Mouse (Mus musculus): ENCODE data around the gene Itprid2.

Gene Itprid2

DNA sequence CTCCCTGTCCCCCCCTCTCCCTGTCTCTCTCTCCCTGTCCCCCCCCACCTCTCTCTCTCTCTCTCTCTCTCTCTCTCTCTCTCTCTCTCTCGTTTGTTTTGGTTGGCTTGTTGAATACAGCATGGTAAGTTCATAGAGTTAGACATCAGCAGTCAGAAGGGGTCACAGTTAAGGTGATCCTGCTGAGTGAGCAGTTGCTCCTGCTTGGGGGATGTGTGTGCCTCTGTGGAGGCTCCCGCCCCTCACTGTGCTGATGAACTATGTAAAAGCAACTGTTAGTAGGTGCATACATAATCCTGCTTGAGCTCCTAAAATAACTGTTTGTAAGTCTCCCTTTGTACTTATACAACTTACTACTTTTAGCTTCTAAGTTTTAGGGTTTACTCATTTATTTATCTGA, 12.6 kb downstream of the Itprid2 start:
- DNase-seq (ENCODE audit: low read depth in 2 of 2, low spot score in 2 of 2) = no peak

DNA sequence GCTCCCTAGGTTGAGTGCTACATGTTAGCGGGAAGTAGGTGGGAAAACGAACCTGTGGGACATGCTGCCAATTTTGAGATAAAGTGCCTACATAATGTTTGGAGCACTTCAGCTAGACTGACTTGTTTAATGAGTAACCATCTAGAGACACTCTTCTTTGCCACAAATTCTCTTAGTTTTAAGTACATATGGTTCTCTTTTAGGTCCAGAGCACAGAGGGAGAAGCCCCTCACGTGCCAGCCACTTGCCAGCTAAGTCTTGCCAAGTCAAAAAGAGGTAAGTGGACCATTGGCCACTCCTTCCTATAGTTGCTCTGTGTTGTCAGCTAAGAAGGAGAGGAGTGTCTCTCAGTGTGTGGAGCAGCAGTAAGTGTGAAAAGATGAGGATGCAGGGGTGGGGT, 16.0 kb downstream of the Itprid2 start:
- DNase-seq (ENCODE audit: low read depth in 2 of 2, low spot score in 2 of 2) = no peak

DNA sequence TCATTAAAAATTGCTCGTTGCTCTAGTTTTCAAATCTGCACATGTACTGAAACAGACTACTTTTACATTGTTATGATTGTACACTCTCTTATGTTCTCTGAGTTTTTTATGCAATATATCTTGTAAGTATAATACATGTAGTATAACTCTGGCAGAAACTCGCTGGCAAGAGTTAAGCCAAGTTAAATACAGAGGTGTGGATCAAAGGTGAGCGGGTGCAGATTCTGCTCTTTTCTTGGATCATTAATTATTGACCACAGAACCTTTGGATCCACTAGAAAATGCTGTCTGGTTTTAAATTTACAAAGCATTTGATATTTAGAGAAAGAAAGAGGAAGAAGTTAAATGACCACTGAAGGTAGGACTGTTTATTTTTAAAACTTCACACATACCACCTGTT, 16.5 kb downstream of the Itprid2 start:
- no peak for DNase-seq (ENCODE audit: low read depth in 2 of 2, low spot score in 2 of 2)

DNA sequence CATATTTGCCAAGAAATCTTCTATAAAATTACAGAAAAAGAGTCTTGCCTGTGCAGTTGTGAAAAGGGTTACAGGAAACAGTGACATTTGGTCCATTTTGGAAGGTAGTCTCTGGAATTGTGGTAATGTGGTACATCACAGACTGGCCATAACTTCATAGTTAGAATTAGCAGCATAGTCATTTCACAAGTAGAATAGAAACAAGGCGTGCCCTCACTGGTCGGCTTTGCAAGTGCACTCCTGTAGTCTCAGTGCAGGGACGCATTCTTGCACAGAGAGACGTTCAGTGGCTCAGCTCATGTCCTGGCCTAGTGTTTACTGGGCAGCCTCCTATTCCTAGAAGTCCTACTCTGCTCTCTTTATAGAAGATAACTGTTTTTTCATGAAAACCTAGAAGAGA, 17.4 kb downstream of the Itprid2 start:
- no peak for DNase-seq (ENCODE audit: low read depth in 2 of 2, low spot score in 2 of 2)

DNA sequence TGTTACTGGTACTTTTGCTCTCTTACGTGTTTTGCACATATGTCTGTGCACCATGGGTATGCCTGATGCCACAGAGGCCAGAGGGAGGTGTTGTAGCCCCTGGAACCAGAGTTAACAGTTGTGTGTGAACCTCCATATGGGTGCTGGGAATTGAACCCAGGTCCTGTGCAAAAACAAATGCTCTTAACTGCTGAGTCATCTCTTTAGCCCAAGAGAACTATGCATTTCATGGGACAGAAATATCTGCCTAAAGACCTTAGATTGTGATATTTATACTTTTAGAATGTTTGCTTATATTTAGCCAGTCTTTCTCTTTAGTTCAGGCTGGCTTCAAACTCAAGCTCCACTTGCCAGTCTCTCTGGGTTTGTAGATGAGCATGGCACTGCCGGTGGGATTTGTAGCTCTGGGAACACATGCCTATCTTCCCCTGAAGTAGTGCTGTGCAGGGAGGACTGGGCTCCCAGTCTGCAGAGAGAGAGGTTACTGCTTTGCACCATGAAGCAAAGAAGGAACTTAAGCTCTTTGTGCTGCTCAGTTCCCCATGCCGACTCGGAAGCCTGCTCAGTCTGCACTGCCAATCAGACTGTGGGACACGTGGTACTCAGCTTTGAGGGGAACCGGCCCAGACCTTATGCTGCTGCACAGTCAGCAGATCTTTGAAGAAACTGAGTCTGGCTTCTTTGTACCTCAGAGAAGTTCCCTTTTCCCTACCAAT, 18.1 kb downstream of the Itprid2 start:
- no peak for DNase-seq (ENCODE audit: low read depth in 2 of 2, low spot score in 2 of 2)

DNA sequence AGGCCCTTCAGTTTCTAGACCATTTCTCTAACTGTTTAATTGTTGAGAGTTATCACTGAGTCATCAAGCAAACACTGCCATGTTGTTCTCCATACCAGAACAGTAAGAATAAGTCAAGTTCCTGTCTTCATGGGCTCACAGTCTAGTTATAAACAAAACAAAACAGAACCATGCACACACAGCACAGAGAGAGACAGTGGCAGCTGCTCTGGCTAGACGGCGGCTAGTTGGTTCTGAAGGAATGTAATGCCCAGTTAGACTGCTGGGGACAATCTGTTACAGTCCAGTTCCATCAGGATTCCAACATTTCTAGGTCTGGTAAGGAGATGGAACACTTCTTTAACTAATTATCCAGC, 18.6 kb downstream of the Itprid2 start:
- no peak for DNase-seq (ENCODE audit: low read depth in 2 of 2, low spot score in 2 of 2)

DNA sequence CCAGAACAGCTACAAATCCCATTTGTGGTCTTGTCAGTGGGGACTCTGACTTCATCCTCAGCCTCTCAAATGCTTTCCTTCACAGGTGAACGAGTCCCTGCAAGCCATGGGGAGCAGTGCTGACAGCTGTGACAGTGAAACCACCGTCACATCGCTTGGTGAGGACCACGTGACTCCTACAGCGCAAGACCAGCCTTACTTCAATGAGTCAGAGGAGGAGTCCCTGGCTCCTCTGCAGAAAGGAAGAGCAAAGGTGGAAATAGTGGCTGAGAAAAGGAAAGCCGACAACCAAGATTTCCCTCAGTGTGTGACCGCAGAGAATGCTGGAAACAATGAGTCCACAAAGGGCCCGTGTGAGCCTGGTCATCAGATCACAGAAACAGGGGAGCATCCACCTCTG, 21.9 kb downstream of the Itprid2 start:
- no peak for DNase-seq (ENCODE audit: low read depth in 2 of 2, low spot score in 2 of 2)

DNA sequence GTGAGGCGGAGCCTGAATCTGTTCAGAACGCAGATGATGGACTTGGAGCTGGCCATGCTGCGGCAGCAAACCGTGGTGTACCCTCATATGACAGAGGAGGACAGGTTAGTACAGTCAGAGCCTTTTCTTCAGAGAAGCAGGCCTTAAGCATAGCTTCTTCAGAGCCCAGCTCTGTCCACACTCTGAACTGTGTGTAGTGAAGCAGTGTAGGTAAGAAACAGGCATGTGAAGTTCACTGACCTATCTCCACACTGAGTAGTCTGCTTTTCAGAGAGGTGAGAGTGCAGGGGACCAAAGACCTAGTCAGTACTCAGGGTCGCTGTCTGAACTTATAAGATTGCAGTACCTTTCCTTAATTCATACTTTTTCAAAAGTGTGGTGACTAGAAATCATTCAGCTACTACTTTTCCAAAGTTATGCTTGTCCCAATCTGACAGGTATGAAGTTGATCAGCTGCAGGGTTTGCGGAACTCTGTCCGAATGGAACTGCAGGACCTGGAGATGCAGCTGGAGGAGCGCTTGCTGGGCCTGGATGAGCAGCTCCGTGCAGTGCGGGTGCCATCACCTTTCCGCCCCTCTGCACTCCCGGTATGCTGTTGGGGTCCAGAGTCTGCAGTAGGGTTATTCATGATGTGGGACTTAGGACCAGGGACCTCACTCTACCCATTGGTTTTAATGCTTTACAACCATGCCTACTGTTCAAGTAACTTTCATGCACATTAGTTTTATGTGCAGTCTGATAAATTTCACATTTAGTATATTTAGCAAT, 25.4 kb downstream of the Itprid2 start:
- no peak for DNase-seq (ENCODE audit: low read depth in 2 of 2, low spot score in 2 of 2)

DNA sequence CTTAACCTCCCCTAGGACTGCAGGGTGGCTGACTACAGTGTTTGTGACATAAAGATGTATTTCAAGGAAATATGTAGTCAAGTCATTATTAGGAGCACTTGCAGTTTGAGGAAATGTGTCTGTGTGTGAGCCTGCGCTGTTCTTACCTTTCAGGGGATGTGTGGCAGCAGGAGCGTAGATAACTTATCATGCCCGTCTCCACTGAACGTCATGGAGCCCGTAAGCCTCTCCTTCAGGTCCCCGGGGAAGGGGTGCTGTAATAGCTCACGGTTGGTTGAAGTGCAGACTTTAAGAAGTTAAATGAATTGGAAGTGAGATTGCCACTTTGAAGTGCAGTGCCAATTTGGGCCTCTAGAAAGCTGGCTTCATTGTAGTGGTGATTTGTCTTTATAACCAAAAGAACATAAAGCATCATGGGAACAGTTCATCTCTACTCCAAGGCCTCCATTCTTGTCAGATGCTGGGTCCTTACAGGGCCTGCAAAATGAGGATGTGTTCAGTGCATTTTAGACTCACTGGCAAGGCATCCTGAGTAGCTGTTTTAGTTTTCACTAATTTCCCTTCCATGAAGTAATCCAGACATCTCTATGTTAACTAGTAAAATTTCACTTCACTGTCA, 26.4 kb downstream of the Itprid2 start:
- no peak for DNase-seq (ENCODE audit: low read depth in 2 of 2, low spot score in 2 of 2)

DNA sequence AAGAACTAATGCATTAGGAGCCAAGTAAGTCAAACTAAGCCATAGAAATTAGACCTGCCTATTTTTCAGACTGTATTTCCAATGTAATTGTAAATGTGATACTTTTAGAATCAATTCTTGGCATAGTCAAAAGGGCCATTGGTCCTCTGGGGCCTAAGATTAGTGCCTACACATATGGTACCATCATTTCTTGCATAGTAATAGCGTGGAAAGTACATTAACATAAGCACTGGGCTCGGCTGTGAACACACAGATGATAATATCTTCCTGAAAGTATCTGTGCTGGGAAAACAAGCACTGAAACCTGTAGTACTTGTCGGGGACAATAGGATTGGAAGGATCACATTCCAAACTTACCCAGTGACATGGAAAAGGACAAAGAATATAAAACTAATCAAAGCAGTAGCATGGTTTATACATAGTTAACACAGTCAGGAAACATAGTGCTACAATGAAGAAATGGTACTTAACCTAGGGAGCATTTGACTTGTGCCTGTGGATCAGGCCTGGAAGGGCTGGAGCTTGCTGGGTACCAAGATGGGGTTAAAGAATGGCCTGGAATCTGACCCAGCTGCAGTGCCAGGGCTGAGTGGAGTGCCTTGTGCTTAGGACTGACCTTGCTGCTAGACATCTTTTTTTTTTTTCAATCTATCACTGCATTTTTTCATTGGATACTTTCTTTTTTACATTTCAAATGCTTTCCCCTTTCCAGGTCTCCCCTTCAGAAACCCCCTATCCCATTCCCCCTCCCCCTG, 29.6 kb downstream of the Itprid2 start:
- DNase-seq (ENCODE audit: low read depth in 2 of 2, low spot score in 2 of 2) = no peak

DNA sequence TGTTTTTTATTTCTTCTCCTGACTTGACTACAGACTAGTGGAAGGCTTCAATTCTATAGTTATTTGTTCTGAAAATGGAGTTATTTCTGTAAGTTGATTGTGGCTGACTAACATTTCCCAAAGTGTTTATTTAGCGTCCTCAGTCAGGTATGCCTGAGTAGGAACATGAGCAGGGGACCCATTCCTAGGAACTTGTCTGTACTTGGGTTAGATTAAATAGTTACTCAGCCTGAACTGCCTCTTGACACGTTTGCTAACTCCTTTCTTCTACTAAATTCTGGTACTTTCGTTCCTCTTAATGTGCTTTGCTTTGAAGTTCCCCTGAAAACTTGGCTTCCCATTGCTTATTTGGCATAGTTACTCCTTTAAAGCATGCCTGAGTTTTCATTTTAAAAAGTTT, 30.3 kb downstream of the Itprid2 start:
- no peak for DNase-seq (ENCODE audit: low read depth in 2 of 2, low spot score in 2 of 2)

DNA sequence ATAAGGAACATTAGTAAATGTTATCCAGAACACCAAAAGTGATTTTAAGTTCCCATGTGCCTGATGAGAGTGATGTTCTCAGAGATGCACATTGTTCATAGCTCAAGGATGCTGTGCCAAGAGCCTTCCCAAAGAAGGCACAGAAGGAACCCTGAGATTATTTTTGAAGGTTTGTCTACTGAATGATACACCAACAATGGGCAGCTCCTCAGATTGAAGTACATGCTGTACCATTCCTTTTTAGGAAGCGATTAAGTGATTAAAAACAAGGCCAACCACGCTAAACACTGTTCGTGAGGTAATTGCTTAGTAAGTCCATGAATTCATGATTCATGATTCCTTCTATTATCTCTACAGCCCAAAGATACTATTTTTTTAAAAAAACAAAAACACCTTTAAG, 40.1 kb downstream of the Itprid2 start:
- DNase-seq (ENCODE audit: low read depth in 2 of 2, low spot score in 2 of 2) = no peak

DNA sequence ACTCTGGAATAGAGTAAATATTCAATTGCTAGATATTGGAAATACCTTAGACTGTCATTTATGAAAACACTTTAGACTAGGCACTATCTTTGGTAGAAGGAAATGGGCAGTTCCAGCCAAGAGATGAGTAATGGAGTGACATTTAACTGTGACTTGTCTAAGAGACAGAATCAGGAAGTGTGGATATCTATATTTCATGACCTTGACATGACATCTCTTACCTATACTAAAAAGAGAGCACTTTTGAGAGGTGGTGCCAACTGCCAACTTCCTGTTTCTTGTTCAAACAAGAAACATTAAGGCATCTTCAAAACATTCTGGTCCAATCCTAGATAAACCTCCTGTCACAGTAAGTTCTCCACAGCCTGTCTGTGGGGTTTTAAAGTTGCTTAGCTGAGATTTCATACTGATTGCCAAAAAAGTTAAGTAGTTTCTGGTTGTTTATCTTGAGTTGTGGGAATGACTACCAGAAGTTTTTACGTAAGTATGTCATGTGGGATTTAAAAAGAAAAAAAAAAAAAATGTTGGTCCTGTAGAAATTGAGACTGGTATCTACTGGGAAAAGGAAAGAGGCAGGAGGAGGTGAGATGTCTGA, 42.6 kb downstream of the Itprid2 start:
- no peak for DNase-seq (ENCODE audit: low read depth in 2 of 2, low spot score in 2 of 2)

DNA sequence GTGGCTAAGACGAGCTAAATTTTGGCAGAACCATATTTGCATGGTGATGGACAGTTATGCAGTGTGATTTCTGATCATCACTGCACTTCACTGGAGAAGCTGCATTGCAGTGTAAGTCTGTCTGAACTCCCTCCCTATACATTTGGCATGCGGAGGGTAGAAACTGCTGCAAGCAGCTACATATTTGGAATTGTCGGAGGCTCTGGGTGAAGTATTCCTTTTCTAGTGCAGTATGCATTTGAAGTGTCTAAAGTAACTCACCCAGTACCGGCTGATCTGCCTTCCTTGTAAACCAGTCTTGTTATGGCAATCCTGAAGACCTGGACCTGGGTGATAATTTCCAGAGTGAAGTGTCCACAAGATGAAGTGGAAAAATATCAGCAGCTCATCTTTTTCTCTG, 46.5 kb downstream of the Itprid2 start:
- no peak for DNase-seq (ENCODE audit: low read depth in 2 of 2, low spot score in 2 of 2)

DNA sequence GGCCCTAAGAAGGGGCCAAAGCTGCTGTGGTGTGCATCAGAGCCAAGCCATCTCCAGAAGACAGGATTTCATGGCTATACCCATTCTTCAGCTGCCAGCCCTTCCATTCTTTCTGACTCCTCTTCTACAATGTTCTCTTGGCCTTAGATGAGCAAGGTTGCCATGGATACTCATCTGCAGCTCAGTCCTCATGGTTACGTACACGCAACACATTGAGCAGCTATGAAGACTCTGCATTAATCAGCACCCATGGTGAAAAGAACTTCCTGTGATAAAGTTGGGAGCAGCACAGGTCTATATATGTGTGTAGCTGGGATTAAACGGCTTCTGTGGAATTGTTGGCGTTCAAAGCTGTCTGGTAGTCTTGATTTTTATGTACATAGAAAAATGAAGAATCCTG, 48.1 kb downstream of the Itprid2 start:
- DNase-seq (ENCODE audit: low read depth in 2 of 2, low spot score in 2 of 2) = no peak

DNA sequence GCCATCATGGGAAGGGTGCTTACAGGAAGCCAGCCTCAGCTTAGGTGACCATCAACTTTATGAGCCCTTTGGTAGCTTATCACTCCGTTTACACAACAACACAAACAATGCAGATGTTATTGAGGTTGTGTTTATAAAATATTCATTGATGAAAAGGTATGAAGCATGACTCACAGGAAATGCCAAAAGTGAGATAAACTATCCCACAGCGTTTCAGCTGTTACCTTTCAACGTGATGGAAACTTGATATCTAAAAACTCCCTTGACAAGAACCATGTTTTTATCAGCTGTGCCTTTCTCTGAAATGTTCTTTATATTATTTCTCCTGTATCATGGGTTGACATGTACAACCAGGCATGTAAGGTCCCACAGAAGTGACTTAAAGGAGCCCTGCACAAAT, 55.7 kb downstream of the Itprid2 start:
- no peak for DNase-seq (ENCODE audit: low read depth in 2 of 2, low spot score in 2 of 2)

DNA sequence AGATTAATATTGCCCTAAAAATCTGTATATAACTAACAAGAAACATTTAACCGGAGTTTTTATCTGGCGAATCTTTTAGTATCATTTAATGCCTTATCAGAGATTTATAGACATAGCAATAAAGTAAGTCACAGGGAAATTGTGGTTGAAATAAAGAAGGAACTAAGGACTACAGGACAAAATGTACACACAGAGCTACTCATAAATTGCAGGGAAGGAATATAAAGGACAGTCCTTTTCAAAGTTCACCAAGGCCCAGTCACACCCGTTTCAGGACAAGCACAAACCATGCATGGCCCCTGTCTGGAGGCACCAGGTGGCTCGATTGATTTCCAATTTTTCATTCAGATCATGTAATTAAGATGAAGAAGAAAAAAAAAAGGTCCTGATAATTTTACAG, 60.0 kb downstream of the Itprid2 start:
- no peak for DNase-seq (ENCODE audit: low read depth in 2 of 2, low spot score in 2 of 2)

DNA sequence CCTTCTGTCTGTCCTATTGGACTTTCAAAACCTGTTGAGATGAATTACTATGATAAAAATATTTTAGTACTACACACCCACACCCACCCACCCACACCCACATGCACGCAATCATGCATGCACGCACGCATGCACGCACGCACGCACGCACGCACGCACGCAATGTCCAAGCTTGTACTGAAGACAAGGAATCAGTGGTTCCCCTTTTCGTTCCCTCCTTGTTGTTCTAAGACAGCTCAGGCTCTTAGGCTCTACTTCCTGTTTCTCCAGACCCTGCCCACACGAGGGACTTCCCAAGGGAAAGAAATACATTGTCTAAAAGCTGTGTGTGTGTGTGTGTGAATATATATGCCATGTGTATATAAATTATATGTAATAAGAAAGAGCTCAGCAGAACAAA, 60.8 kb downstream of the Itprid2 start:
- no peak for DNase-seq (ENCODE audit: low read depth in 2 of 2, low spot score in 2 of 2)

DNA sequence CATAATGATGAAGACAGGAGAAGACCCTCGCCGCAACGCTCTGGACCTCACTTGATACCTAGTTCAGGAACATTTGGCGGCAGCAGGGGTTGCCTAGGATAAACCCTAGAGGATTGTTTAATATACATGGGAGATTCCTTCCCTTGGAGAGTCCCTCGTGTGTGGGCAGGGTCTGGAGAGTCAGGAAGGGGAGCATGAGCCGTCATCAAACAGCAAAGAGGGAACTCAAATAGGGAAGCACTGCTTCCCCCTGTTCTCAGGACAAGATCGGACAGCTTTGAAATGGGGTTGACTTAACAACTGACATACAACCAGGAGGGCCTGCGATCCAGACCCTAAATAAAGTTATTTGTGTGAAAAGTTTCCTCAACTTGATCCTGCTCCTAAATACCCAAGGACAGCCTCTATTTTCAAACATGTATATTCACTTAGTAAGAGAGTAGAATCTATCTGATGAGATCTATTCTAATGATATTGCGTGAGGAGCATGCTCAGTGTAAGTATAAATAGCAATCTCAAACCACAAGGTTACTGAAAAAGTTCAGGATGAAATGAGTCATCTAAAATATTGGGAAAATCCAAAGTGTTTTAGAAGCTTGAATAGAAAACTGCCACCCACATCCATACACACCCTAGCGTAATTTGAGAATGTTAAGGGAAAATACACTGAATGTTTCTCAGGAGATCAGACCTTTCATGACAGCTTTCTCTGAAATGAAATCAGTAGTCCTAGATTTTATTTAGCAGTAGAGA, 61.5 kb downstream of the Itprid2 start:
- DNase-seq (ENCODE audit: low read depth in 2 of 2, low spot score in 2 of 2) = no peak

DNA sequence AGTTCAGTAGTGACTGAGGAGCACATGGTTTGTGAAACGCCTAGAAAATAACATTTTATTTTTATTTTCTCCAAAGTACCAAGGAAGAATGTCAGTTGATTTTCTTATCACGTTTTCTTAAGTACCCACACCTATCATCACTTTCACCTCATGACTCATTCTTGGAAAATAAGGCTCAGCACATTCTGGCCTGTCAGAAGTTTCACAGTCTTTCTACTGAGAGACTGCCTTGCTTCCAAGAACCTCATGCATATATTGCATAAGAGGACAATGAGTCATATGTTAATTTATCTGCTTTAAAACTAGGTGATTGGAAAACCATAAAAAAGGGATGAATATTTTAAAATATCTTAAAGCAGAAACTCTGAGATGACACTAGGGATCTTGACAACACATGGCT, 63.0 kb downstream of the Itprid2 start:
- no peak for DNase-seq (ENCODE audit: low read depth in 2 of 2, low spot score in 2 of 2)

DNA sequence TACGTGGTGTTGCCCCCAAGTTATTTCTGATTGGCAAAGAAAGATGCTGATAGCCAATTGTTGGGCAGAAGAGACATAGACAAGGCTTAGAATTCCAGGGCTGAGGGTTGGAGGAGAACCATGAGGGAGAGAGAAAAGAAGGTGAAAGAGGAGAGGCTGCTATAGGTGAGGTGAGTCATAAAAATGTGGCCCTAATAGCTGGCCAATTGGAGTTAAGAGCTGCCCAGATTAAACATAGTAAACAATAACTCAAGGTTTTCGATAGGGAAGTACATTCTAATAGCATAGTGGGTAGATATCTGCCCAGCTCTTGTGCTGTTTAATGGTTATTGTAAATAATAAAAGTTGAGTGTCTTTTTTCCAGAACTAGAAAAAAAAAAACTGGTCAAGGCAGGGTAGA, 69.6 kb downstream of the Itprid2 start:
- DNase-seq (ENCODE audit: low read depth in 2 of 2, low spot score in 2 of 2) = no peak

All from CD8-positive naive resting alpha-beta T cell, adult 2 months (primary cell).